ENCODE assay signal across 8 mouse cellular contexts in the genomic region with DNA sequence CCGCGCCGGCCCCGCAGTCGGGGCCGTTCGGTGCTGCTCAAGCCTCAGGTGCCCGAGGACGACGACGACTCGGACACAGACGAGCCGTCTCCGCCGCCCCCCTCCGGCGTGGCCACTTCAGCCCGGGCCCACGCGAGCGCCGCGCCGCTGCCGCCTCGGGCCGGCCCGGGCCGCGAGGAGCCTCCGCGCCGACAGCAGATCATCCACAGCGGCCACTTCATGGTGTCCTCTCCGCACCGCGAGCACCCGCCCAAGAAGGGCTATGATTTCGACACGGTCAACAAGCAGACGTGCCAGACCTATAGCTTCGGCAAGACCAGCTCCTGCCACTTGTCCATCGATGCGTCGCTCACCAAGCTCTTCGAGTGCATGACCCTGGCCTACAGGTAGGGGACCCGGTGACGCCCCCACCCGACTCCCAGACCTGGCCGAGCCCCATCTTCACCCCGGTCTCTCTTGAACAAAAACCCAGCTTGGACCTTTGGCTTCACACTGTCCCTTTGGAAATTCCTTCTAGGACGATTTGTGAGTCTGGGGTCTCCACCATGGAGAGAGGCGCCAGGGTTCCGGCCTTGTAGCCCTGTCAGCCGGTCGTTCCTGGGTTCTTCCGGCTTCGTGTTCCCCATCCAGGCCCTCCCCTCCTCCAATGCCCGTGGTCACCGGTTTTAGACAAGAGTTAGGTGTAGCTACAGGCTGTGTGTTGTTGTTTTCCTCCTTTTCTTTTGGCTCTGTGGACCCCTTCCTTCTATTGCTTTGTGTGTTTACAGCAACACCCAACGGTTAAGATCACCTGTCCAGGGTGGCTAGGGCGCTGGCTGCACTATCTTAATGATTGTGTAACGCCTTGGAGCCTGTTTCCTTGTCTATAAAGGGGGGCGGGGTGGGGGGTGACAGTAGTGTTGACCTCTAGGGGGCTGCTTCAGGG. TPM values are rescaled to one million over a fixed set of nuclear protein-coding genes. Genes with fewer than 3 reads are reported as not detected.
DNase-seq lines count a peak whose midpoint lies in the region; ATAC-seq and TF ChIP-seq lines count a peak whose summit lies in the region.

No protein-coding gene starts in this region.

- TF ChIP-seq CTCF in E14TG2a.4 (conservative IDR thresholded peaks at IDR 0.05; ENCODE audit: low read length), result 0 out of 2 replicates have a peak, but pooled peaks have one; percentile 4
- TF ChIP-seq CTCF in lung, postnatal 0 days (IDR thresholded peaks at IDR 0.05), result peak; percentile 18

- peak overlapping the region; percentile 86 for H3K9ac ChIP-seq in embryonic facial prominence, embryonic 14.5 days (ENCODE audit: low read depth, low read length)
- H3K9ac ChIP-seq in hindbrain, embryonic 14.5 days, result peak overlapping the region; percentile 94
- peak overlapping the region; percentile 93 for H3K9ac ChIP-seq in lung, postnatal 0 days (replicated peaks; ENCODE audit: low read depth)

- no peaks in the 10 kb centered on the region for H3K9me3 ChIP-seq in E14TG2a.4 (ENCODE audit: low read length)
- no peaks in the 10 kb centered on the region for H3K9me3 ChIP-seq in embryonic facial prominence, embryonic 14.5 days (ENCODE audit: control insufficient read depth, low read length)
- H3K9me3 ChIP-seq in hindbrain, embryonic 14.5 days (ENCODE audit: control insufficient read depth, low read length), result no peaks in the 10 kb centered on the region
- no peaks in the 10 kb centered on the region for H3K9me3 ChIP-seq in lung, postnatal 0 days (ENCODE audit: low read length)

- no peak for TF ChIP-seq EP300 in lung, postnatal 0 days (IDR thresholded peaks at IDR 0.05)

- H3K4me1 ChIP-seq in E14TG2a.4 (replicated peaks; ENCODE audit: low read depth, low read length), result peaks cover 54% of the 10 kb centered on the region
- peaks cover 28% of the 10 kb centered on the region for H3K4me1 ChIP-seq in embryonic facial prominence, embryonic 14.5 days (ENCODE audit: control insufficient read depth, insufficient read depth, low read length)
- H3K4me1 ChIP-seq in hindbrain, embryonic 14.5 days (replicated peaks; ENCODE audit: control insufficient read depth, insufficient read depth, low read length), result peaks cover 33% of the 10 kb centered on the region
- peaks cover 19% of the 10 kb centered on the region; the same call in 1 of the 2 replicates for H3K4me1 ChIP-seq in lung, postnatal 0 days (ENCODE audit: insufficient read depth, low read depth, low read length)

- peaks cover 21% of the 10 kb centered on the region; the same call in 1 of the 2 replicates for H3K27me3 ChIP-seq in E14TG2a.4 (ENCODE audit: insufficient read depth, low read length)
- no peaks in the 10 kb centered on the region for H3K27me3 ChIP-seq in embryonic facial prominence, embryonic 14.5 days (replicated peaks; ENCODE audit: control insufficient read depth, insufficient read depth, low read length)
- H3K27me3 ChIP-seq in hindbrain, embryonic 14.5 days (ENCODE audit: control insufficient read depth, insufficient read depth, low read length), result no peaks in the 10 kb centered on the region
- no peaks in the 10 kb centered on the region for H3K27me3 ChIP-seq in lung, postnatal 0 days (replicated peaks; ENCODE audit: insufficient read depth, low read length)

- ATAC-seq in embryonic facial prominence, embryonic 14.5 days (ENCODE audit: low read depth), result peak; percentile 4; the same call in 1 of the 2 replicates
- ATAC-seq in hindbrain, embryonic 14.5 days (ENCODE audit: low FRiP score), result peak; percentile 41
- peak; percentile 16 for ATAC-seq in lung, postnatal 0 days

- under 1% methylated on average over 37 of the region's 65 CpGs for WGBS in embryonic facial prominence, embryonic 14.5 days
- under 1% methylated on average over 65 of the region's 65 CpGs for WGBS in hindbrain, embryonic 14.5 days
- 2% methylated on average over 58 of the region's 65 CpGs for WGBS in lung, postnatal 0 days

- H3K4me2 ChIP-seq in embryonic facial prominence, embryonic 14.5 days (ENCODE audit: low read depth, low read length), result peak overlapping the region; percentile 87
- H3K4me2 ChIP-seq in hindbrain, embryonic 14.5 days (replicated peaks), result peak overlapping the region; percentile 84
- peak overlapping the region; percentile 90 for H3K4me2 ChIP-seq in lung, postnatal 0 days (replicated peaks; ENCODE audit: low read depth, low read length)

- peaks cover 17% of the 10 kb centered on the region; the same call in 1 of the 2 replicates for H3K36me3 ChIP-seq in E14TG2a.4 (ENCODE audit: insufficient read depth, low read length)
- H3K36me3 ChIP-seq in embryonic facial prominence, embryonic 14.5 days (ENCODE audit: control insufficient read depth, insufficient read depth, low read length), result no peaks in the 10 kb centered on the region
- H3K36me3 ChIP-seq in hindbrain, embryonic 14.5 days (replicated peaks; ENCODE audit: control insufficient read depth, insufficient read depth), result no peaks in the 10 kb centered on the region
- H3K36me3 ChIP-seq in lung, postnatal 0 days (ENCODE audit: insufficient read depth, low read length), result no peaks in the 10 kb centered on the region

- H3K4me3 ChIP-seq in E14TG2a.4 (replicated peaks; ENCODE audit: low read length), result peak overlapping the region; percentile 87
- H3K4me3 ChIP-seq in embryonic facial prominence, embryonic 14.5 days (ENCODE audit: low read depth, low read length), result peak overlapping the region; percentile 68
- peak overlapping the region; percentile 95 for H3K4me3 ChIP-seq in hindbrain, embryonic 14.5 days (replicated peaks; ENCODE audit: low read length)
- peak overlapping the region; percentile 96 for H3K4me3 ChIP-seq in lung, postnatal 0 days (ENCODE audit: low read depth, low read length)

- peak overlapping the region; percentile 84 for H3K27ac ChIP-seq in embryonic facial prominence, embryonic 14.5 days (replicated peaks; ENCODE audit: low read depth, low read length)
- H3K27ac ChIP-seq in hindbrain, embryonic 14.5 days, result peak overlapping the region; percentile 73
- peak overlapping the region; percentile 88 for H3K27ac ChIP-seq in lung, postnatal 0 days (ENCODE audit: low read length)

- peak; percentile 38 for DNase-seq in gastrocnemius, adult 18-20 months (ENCODE audit: low spot score)
- no peak for DNase-seq in gastrocnemius, postnatal 4 days (ENCODE audit: low spot score in 2 of 2)
- DNase-seq in embryonic facial prominence, embryonic 14.5 days (ENCODE audit: low spot score), result peak; percentile 18
- no peak for DNase-seq in hindbrain, embryonic 14.5 days (ENCODE audit: low spot score)
- peak; percentile 57 for DNase-seq in lung, postnatal 0 days (ENCODE audit: low spot score)
- DNase-seq in spleen, postnatal 36 days (ENCODE audit: low spot score in 2 of 2), result peak; percentile 25 to 27
- DNase-seq in left cerebral cortex, adult 11 months (ENCODE audit: low spot score), result no peak

RNA-seq across cellular contexts. Expression of a gene that starts 0.6 kb away (rescaled TPM):
- 10 to 100 TPM; 59.3 to 63.2 TPM for total RNA-seq in gastrocnemius, adult 18-20 months (2021)
- total RNA-seq in gastrocnemius, postnatal 4 days (2021), result 10 to 100 TPM; 48.4 to 49.8 TPM
- 17.7 and 18.8 TPM in 2 replicates for polyA plus RNA-seq in embryonic facial prominence, embryonic 14.5 days (2014; fragmentation: Nextera tagmentation; extraction: Ambion mirVana)
- polyA plus RNA-seq in hindbrain, embryonic 14.5 days (2014; fragmentation: Nextera tagmentation; extraction: Ambion mirVana), result 21.1 and 21.7 TPM in 2 replicates
- 11.2 and 11.5 TPM in 2 replicates for polyA plus RNA-seq in lung, postnatal 0 days (2015; fragmentation: Nextera tagmentation; extraction: Ambion mirVana)

RNA-seq across cellular contexts. Expression of a gene that starts 51.6 kb away (rescaled TPM):
- total RNA-seq in gastrocnemius, adult 18-20 months (2021), result 10 to 100 TPM in 1 of 2 experiments, 1 to 10 TPM in 1; 9.4 to 10.5 TPM
- total RNA-seq in gastrocnemius, postnatal 4 days (2021), result 10 to 100 TPM; 33.6 to 37.5 TPM
- polyA plus RNA-seq in embryonic facial prominence, embryonic 14.5 days (2014; fragmentation: Nextera tagmentation; extraction: Ambion mirVana), result 19.1 and 19.7 TPM in 2 replicates
- 35.6 and 36.5 TPM in 2 replicates for polyA plus RNA-seq in hindbrain, embryonic 14.5 days (2014; fragmentation: Nextera tagmentation; extraction: Ambion mirVana)
- polyA plus RNA-seq in lung, postnatal 0 days (2015; fragmentation: Nextera tagmentation; extraction: Ambion mirVana), result 7.7 and 7.9 TPM in 2 replicates

Comparison
In these comparisons a context has a peak if more than half of its experiments do, and no peak if none do; other contexts are left out.
1. DNase-seq: peak in gastrocnemius, adult 18-20 months (single experiment), embryonic facial prominence, embryonic 14.5 days (single experiment), lung, postnatal 0 days (single experiment) and spleen, postnatal 36 days (2 of 2); none in gastrocnemius, postnatal 4 days (0 of 2), hindbrain, embryonic 14.5 days (single experiment) and left cerebral cortex, adult 11 months (single experiment).
2. Peak in every context shown above with its lines, with median percentiles within 50 percentile points of each other: H3K4me3 ChIP-seq, ATAC-seq, H3K27ac ChIP-seq, H3K4me2 ChIP-seq and H3K9ac ChIP-seq.